Mouse (Mus musculus) fat pad, adult 2 months (tissue): ENCODE data around the gene Plcl2.
"Not testable (repeated sequence)": the region's sequence is repeated elsewhere in the genome, so short reads cannot be mapped to it uniquely, and the experiment has no call there.

Experiments used
- DNase-seq: peaks from one replicate; pipeline ENCODE4 v3.0.0-alpha.2; 2011; ENCODE audit warnings: low read depth, low spot score; ENCODE audit errors: extremely low read depth

The Plcl2 gene

DNA sequence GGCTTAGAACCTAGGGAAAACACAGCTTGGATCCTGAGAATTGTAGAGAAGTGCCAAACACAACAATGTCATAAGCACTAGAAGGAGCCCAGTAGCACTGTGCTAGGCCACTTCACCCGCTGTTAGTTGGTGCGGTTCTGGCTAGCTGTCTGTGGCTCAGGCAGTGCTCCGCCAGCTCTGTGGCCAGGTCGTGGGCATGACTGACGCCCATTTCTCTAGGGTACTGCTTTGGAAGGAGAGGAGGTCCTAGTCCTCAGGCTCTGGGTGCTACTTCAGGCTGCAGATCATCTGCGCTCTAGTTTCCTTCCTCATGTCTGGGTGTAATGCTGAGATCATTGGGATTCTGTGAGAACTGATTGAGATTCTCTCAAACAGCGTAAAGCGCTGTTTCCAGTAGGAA is 20.9 kb downstream of the Plcl2 start:
- no peak for DNase-seq

DNA sequence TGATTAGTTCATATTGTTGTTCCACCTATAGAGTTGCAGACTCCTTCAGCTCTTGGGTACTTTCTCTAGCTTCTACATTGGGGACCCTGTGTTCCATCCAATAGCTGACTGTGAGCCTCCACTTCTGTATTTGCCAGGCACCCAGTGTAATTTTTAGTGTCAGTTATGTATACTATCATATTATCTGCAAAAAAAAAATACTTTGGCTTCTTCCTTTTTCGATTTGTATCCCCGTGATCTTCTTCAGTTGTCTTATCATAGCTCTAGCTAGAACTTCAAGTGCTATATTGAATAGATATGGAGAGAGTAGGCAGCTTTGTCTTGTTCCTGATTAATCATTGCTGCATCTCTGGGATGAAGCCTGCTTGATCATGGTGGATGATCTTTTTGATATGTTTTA is 25.7 kb downstream of the Plcl2 start:
- DNase-seq, result not testable (repeated sequence)

DNA sequence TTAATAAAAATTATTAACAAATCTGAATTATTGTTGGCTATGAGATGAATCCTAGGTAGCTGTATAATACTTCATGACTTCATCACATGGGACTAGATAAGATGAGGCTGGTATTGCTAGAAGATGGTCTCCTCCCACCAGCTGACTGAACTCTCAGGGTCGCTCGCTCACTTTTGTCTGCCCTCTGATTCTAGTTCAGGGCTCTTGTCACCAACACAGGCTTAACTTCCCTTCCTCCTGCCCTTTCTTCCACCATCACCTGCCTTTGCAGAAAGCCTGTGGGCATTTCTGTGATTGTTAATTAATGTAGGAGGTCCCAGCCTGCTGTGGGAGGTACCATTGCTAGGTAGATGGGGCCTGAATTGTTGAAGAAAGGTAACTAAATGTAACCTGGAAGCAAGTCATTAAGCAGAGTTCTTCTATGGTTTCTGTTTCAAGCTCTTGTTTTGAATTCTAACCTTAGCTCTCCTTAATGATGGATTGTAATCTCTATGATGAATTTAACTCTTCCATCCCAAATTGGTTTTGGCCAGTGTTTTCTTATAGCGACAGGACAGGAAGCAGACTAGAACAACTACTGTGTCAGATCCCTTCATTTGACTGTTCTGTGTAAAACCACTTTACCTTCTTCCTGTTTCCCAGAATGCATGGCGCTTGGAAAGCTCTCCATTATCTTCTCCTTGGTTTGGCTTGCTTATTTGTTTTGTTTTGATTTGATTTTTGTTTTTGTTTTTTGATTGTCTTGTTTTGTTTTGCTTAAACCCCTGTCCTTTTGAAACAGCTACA is 27.4 kb downstream of the Plcl2 start:
- no peak for DNase-seq

DNA sequence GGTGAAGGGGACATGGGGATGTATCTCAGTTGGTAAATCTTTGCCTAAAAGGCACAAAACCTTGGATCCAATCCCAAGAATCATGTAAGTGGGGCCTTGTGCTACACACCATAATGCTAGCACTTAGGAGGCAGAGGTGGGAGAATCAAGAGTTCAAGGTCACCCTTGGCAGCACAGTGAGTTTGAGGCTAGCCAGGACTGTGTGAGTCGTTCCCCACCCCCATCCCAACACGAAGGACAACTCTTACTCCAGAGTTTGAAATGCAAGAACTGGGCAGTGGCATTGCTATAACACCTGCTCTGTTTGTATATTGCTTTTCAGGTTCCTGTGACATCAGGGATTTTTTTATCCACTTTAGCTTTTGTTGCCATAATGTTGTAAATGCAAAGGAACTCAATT is 28.6 kb downstream of the Plcl2 start:
- no peak for DNase-seq

DNA sequence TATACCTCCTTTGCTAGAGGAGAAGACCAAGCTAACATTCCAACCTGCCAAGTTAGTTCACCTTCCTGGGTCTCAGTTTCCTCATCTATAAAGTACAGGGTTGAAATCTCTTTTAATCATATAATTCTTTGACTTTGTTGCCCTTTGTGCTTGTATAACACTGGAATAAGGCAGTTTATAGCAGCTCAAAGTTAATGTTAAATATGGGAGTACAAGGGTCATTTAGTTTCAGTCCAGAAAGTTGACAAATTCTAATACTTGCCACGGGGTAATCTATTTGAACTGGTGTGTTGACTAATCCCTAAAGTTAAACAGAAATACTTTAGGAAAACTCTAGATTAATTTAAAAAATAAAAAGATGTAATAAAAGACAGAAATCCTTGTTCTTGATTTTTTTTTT is 35.7 kb downstream of the Plcl2 start:
- no peak for DNase-seq

DNA sequence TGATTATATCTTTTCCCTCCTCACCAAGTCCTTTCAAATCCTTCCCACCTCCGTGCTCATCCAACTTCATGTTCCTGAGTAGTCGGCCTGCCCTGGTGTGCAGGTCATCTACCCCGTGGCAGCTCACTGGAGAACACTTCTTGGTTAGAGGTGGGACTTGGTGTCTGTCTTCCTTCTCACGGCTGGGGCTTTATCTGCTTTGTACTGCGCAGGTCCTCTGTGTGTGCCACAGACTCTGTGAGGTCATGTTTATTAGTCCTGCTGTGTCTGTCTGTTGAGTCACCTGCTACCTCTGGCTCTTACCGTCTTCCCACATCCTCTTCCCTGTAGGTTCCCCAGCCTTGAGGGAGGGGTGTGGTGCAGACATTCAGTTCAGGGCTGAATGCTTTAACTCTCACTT is 36.1 kb downstream of the Plcl2 start:
- DNase-seq, result no peak

DNA sequence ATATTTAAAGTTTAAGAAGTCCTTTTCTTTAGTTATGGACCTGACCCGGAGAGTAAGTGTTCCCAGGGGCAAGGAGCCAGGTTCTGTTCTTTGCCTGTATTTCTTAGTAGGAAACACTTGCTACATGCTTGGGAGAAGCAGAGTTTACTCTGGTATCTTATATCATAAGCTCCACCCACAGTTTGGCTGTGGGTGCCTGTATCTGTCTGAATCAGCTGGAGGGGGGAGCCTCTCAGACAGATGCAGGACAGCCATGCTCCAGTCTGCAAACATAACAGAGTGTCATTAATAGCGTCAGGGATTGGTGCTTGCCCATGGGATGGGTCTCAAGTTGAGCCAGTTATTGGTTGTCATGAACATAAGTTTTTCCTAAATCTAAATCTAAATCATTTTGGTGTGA is 42.9 kb downstream of the Plcl2 start:
- no peak for DNase-seq

DNA sequence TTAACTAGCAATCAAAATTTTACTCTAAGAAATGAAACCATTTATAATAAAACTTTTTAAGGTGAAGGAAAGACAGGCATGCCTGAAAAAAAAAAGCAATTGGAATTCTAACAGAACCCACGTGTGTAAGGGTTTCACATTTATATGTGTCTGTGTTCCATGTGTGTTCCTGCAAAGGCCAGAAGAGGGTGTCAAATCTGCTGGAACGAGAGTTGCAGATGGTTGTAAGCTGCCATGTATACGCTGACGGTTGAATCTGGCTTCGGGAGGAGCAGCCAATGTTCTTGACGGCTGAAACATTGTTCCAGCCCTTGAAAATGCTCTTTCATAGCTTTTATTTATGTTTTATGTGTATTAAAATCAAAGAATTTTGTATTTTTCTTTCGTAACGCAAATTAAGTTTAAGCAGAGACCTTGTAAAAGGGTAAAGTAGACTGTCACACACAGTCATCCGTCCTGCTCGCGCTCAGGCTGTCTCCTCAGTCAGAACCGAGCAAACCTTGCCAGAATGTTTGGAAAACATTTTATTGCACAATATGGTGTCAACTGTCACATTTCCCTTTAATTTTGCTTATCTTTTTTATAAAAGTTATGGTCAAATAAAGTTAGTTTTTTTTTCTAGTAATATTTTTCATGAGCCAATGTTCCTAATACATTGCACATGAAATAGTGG is 48.5 kb downstream of the Plcl2 start:
- DNase-seq, result no peak

DNA sequence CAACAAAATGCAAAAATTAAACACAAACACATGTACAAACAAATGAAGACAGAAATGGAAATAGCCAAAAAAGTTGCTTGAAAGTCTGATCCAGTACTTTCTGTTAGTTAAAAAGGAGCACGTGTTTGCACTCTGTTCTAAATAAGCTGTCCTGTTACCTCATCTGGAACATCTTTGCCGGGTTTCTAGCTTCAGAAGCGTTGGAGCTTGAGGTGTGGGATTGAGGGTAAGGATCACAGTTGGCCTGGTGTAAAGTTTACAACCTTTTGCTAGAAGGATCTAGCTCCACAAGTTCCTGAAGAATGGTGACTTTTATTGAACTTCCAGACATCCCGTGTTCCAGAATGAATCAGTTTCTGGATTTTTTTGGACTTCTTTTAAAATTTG is 49.0 kb downstream of the Plcl2 start:
- no peak for DNase-seq

DNA sequence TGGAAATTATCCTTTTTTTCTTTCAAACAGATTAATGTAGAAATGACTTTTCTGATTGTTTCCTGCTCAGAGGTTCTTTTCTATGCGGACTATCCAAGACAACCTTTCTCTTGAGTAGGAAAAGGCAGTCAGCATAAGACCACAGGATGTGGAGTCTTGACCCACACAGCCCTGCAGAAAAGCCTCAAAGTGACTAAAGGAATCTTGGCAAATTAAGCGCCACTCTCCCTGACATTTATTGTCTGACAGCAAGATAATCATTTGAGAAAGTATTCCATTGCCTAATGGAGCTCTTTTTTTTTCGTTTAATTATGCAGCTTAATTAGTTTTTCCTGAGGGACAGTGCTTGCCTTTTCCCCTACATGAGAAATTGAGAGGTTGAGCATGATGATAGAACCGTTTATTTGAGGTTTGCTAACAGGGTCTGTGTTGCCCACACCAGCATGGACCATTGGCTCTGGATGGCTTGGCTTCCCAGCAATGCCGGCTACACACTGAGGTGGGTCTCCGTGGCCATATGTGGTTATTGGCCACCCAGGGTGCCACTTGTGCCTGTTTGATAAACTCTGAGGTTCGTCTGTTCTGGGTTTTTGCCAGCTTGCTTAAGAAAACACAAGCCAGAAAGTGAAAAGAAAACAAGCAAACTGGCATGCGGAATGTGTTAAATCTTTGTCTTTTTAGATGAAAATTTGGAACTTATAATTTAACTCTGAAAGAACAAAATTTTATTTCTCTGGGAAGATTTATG is 56.3 kb downstream of the Plcl2 start:
- DNase-seq, result no peak

DNA sequence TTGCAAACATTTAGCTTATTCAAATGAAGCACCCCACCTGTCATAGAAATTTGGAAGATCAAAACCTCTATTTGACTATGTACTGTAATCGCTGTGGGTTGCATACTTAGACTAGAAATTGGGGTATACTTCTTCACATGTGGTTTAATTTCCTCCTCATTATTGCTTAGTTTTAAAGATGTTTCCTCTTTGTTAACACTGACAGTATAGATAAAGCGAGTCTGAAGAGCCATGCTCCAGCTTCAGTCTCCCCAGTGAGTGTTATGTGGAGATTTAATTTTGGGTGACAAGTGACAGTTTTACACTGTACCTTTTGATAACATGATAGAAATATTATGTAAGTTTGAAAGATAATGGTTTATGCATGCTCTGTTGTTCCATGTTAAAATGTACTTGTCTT is 59.6 kb downstream of the Plcl2 start:
- no peak for DNase-seq

DNA sequence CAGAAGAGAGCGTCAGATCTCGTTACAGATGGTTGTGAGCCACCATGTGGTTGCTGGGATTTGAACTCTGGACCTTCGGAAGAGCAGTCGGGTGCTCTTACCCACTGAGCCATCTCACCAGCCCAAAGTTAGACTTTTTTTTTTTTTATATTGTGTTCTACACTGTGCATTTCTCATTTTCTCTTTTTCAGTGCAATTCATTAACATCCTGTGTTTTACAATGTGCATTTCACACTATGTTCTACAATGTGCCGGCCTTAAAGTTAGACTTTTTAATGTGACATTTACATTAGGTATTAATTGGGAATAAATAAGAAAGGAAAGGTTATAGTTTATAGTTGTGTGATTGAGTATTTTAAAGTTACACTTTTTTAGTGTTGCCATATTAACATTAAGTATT is 61.0 kb downstream of the Plcl2 start:
- DNase-seq, result not testable (repeated sequence)

DNA sequence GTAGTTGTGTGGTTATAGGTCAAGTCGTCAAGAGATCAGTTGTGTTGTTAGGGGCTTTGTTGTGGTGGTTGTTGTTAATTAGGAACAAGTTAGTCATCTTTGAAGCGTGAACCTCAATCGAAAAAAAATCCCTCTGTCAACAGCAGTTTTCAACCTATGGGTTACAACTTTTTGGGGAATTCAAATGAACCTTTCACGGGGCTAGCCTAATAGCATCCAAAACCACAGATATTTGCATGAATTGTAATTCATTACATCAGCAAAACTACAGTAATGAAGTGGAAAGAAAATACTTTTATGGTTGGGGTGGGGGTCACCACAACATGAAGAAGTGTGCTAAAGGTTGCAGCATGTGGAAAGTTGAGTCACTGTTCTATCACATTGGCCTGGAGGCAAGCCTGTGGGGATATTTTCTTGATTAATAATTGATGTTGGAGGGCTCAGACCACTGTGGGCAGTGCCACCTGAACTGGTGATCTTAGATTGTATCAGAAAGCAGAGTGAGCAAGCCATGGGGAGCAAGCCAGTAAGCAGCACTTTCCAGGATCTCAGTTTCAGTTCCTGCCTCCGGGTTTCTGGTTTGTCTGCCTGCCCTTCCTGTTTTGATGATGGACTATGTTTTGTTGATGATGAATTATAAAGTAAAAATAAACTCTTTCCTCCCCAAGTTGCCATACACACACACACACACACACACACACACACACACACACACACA is 61.6 kb downstream of the Plcl2 start:
- DNase-seq, result no peak

DNA sequence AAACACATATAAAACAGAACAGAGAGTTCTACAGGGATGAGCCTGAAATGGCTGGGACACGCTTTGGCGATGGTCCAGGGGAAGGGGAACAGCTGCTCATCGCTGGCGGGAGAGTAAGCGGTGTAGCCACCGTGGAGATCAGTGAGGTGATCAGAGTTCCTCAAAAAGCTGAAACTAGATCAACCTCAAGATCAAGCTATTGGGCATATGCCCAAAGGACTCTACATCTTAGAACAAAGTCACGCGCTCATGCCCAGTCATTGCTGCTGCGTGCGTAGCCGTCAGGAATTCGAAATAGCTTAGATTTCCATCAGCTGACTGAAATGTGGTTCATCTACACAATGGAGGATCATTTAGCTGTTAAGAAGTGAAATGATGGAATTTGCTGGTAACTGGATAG is 65.0 kb downstream of the Plcl2 start:
- no peak for DNase-seq

DNA sequence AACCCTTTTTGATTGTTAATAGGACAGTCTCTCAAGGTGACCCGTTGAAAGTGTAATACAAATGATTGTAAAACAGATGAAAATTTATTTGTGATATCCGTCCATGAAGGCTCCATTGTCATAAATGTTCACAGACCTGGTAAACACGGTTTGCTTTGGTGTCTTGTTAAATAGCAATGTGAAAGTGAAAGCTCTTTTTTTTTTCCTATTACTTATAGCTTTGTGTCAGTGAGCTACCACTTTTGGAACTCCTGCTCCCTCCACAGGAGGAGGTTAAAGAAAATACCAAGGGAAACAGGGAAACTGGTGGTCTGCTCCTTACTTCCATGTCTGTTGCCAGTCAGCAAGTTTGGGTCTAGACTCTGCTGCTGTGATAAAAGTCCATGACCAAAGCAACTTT is 71.2 kb downstream of the Plcl2 start:
- DNase-seq, result no peak

DNA sequence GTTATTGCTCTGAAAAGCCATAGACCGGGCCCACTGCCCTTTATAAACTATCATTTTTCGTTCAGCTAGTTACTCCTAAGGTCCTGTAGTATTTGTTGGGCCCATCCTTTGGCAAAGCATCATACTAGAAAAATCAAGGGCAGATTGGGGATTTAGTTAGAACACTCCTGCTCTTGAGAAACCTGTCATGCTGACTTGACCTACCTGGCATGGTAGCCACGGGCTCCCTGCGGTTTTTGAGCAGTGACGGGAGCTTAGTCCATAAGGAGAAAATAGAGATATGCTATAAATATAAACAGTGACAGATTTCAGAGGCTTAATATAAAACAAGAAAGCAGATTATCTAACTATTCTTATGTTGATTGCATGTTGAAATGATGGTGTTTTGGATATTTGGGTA is 77.6 kb downstream of the Plcl2 start:
- DNase-seq, result no peak

DNA sequence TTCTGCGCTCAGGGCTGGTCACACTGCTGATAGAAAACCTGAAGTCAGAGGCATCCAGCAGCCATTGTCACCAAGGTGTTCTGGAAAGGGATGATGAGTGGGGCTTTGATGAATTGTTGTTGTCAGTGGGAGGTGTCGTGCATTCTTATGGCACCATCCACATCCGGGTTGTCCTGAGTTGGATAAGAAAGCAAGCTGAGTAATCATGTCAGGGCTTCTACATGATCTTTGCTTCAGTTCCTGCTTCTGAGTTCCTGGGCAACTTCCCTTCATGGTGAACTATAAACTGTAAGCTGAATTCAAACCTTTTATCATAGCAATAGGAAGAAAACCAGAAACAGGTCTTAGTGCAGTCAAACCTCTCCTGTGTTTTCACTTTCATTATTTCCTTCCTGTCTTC is 78.7 kb downstream of the Plcl2 start:
- no peak for DNase-seq

DNA sequence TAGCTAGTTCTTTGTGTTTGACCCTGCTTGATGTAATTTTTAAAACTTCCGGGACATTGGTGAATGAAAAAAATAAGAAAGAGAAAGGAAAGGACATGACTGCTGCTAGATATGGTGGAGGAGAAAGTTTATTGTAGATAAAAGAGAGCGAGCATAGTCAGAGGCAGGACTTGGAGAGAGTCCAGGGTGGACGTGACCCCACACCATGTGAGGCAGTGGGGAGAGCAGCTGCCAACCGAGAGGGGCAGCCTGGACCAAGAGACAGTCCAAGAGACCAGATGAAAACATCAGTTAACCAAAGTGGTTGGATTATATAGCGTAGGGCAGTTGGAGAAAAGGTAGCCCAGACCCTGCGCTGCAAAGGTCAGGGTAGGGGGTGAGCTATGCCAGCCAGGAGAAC is 91.0 kb downstream of the Plcl2 start:
- no peak for DNase-seq

DNA sequence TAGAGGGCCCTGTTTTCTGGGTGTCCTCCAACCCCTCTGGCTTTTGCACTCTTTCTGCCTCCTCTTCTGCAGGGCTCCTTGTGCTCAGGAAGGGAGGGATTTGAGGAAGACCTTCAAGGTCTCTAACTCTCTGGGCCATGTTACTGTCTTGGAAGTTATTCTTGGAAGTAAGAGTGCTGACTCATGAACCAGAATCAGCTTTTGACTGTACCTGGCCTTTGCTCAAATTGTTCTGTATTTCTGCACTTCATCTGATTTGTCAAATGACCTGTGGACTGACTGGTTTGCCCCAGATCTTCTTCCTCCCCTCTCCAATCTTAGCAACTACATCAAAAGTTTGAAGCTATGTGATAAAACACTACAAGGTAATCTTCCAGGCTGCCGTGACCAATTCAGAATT is 91.5 kb downstream of the Plcl2 start:
- no peak for DNase-seq

DNA sequence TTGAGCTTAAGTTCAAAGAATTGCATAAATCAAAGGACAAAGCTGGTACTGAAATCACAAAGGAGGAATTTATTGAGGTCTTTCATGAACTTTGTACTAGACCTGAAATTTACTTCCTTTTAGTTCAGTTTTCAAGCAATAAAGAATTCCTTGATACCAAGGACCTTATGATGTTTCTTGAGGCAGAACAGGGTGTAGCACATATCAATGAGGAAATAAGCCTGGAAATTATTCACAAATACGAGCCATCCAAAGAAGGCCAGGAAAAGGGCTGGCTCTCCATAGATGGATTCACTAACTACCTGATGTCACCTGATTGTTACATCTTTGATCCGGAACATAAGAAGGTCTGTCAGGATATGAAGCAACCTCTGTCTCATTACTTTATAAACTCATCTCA is 97.7 kb downstream of the Plcl2 start:
- no peak for DNase-seq

DNA sequence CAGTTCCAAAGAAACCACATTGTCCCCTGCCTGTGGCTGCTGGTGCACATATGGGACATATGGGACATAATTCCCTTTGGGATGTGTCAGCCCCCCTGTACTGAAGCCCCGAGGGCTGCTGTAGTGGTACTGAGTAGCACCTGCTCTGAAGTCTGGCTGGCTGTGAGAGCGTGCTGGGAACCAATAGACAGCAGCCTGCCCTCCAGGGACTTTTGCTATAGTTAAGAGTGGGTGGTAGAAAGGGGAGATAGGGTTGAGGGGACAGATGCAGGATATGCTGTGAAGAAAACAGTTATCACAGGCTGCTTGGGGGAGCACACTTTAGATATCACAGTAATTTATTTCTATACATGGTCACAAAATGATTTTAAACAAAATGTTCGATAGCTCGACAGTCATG is 100.7 kb downstream of the Plcl2 start:
- DNase-seq, result no peak
